Mouse (Mus musculus): ENCODE measurements around the gene Aurkb.

DNA sequence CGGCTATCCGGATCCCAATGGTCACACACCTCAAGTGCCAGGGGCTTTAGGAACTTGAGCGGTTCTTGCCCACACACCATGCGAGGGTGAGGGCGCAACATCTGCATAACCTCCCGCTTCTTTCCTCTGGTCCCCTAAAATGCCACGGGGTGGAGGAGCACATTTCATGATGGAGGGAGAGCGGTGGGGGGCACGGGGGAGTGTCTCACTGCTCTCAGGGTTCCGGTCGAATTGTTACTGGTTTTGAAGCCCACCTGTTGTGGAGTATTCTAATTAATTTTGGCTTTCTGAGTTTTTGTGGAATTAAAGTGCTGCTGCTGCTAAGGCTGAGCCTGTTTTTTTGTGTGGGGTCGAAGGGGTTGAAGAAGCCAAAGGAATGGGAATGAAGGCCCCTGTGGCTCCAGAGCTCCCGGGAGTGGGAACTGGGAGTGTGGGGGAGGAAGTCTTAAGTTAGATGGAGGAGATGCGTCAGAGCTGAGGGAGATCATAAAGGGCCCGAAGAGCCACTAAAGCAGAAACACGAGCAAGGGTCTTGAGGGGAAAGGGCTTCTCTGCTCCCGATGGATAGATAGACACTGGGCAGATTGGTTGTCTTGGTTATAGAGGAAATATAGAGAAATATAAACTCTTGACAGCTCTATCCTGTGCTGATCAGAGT, 15.9 kb downstream of the Aurkb start:
- TF ChIP-seq POU5F1 (IDR thresholded peaks at IDR 0.05; ENCODE audit: borderline replicate concordance, low read length), result no peak
- no peak for TF ChIP-seq CTCF (conservative IDR thresholded peaks at IDR 0.05; ENCODE audit: low read length)
- no peak for TF ChIP-seq NANOG (IDR thresholded peaks at IDR 0.05; ENCODE audit: borderline replicate concordance, low read length)

Measured in E14TG2a.4 (cell line).